Mouse (Mus musculus) embryonic fibroblast, embryonic 13.5 days (primary cell): ENCODE data around the gene Sowaha. TPM values are rescaled to one million over a fixed set of nuclear protein-coding genes. Genes with fewer than 3 reads are reported as not detected.
A peak's percentile ranks its signal among the peaks of the same experiment; 100 is the strongest.

Experiments
- H3K27ac ChIP-seq: 2 replicates; pipeline ENCODE4 v1.5.1; 2012; ENCODE audit warnings: low read length, control low read depth, inconsistent platforms; ENCODE audit not compliant: insufficient read depth
- H3K4me1 ChIP-seq: 2 replicates; pipeline ENCODE4 v1.6.1; 2011; ENCODE audit warnings: low read length; ENCODE audit not compliant: control insufficient read depth, insufficient read depth
- H3K4me3 ChIP-seq: 2 replicates; pipeline ENCODE4 v1.5.1; 2011; ENCODE audit warnings: mild to moderate bottlenecking, control low read depth, low read length; ENCODE audit not compliant: insufficient read depth
- CTCF ChIP-seq: IDR thresholded peaks from 2 replicates; pipeline ENCODE4 v1.5.1; 2011; ENCODE audit warnings: mild to moderate bottlenecking, control low read depth, low read length, moderate library complexity, borderline replicate concordance; ENCODE audit not compliant: insufficient read depth
- POLR2A ChIP-seq: IDR thresholded peaks from 2 replicates; pipeline ENCODE4 v1.6.1; 2011; ENCODE audit warnings: low read depth, mild to moderate bottlenecking, control low read depth, low read length, moderate library complexity
- polyA plus RNA-seq: library from polyadenylated mRNA; stranded (reverse); fragments of >200 nt; gene quantifications from 2 replicates; pipeline ENCODE4 v1.2.4, GENCODE M21; 2011; ENCODE audit warnings: low read depth; ENCODE audit not compliant: missing spikeins, insufficient read length

Gene Sowaha
- polyA plus RNA-seq, 1 experiment, result not detected

GRCm38 (mm10) chr11:53521120-53521820 lies 41.2 kb upstream of the Sowaha start:
- peak overlapping the region; percentile 56 for H3K4me3 ChIP-seq
- no peaks in the 10 kb centered on the region; the same call in 1 of the 2 replicates for H3K4me1 ChIP-seq
- no peak for TF ChIP-seq POLR2A
- no peak for TF ChIP-seq CTCF
- no peak overlapping the region for H3K27ac ChIP-seq

- Histone ChIP-seq H3K27ac (peak overlapping the region; percentile 48), H3K4me1 (no peaks in the 10 kb centered on the region; the same call in 1 of the 2 replicates), H3K4me3 (peak overlapping the region; percentile 56)
- TF ChIP-seq POLR2A (peak; percentile 80), CTCF (no peak)
Observed at GRCm38 (mm10) chr11:53520122-53520978, 40.3 kb upstream of the Sowaha start.

- Histone ChIP-seq H3K4me1 (no peaks in the 10 kb centered on the region; the same call in 1 of the 2 replicates), H3K4me3 (peak within 1 kb of the TSS; percentile 56), H3K27ac (peak within 1 kb of the TSS; percentile 48)
- TF ChIP-seq POLR2A (peak; percentile 53), CTCF (no peak)
Observed at GRCm38 (mm10) chr11:53519207-53520121, 39.4 kb upstream of the Sowaha start, which contains the start of gene Sept8. Gene Sept8 (plus strand): TSS chr11:53519257.

GRCm38 (mm10) chr11:53518759-53519158 lies 38.7 kb upstream of the Sowaha start:
- H3K4me3 ChIP-seq, result no peak overlapping the region
- no peak overlapping the region for H3K27ac ChIP-seq
- TF ChIP-seq CTCF (no peak), POLR2A (no peak)
- H3K4me1 ChIP-seq, result no peaks in the 10 kb centered on the region; the same call in 1 of the 2 replicates

GRCm38 (mm10) chr11:53516775-53517627 lies 36.9 kb upstream of the Sowaha start:
- Histone ChIP-seq H3K4me1 (no peaks in the 10 kb centered on the region; the same call in 1 of the 2 replicates), H3K27ac (no peak overlapping the region), H3K4me3 (no peak overlapping the region)
- TF ChIP-seq CTCF (no peak), POLR2A (no peak)

- TF ChIP-seq POLR2A, result no peak
- no peak for TF ChIP-seq CTCF
- H3K27ac ChIP-seq, result no peak overlapping the region
- H3K4me3 ChIP-seq, result no peak overlapping the region
- no peaks in the 10 kb centered on the region for H3K4me1 ChIP-seq
Observed at GRCm38 (mm10) chr11:53510351-53510750, 30.3 kb upstream of the Sowaha start.

GRCm38 (mm10) chr11:53508591-53508990 lies 28.5 kb upstream of the Sowaha start:
- Histone ChIP-seq H3K27ac (no peak overlapping the region), H3K4me3 (no peak overlapping the region), H3K4me1 (no peaks in the 10 kb centered on the region)
- TF ChIP-seq CTCF (no peak), POLR2A (no peak)

GRCm38 (mm10) chr11:53508152-53508551 lies 28.1 kb upstream of the Sowaha start:
- H3K4me3 ChIP-seq, result no peak overlapping the region
- no peaks in the 10 kb centered on the region for H3K4me1 ChIP-seq
- no peak for TF ChIP-seq POLR2A
- TF ChIP-seq CTCF, result no peak
- peak overlapping the region; percentile 26; the same call in 1 of the 2 replicates for H3K27ac ChIP-seq
